Mouse (Mus musculus) myocyte (in vitro differentiated cells): ENCODE data around the gene Omt2a. TPM values are rescaled to one million over a fixed set of nuclear protein-coding genes. Genes with fewer than 3 reads are reported as not detected.
"Not testable (repeated sequence)": the region's sequence is repeated elsewhere in the genome, so short reads cannot be mapped to it uniquely, and the experiment has no call there.

ENCODE experiments used
- H3K27me3 ChIP-seq: one replicate; pipeline ENCODE4 v1.6.1; 2011; ENCODE audit not compliant: control insufficient read depth, insufficient read depth, insufficient read length
- H3K36me3 ChIP-seq: one replicate; pipeline ENCODE4 v1.6.1; 2011; ENCODE audit not compliant: control insufficient read depth, insufficient read depth
- H3K4me2 ChIP-seq: one replicate; pipeline ENCODE4 v1.6.1; 2011; ENCODE audit warnings: low read depth, control low read depth
- H3K4me3 ChIP-seq: one replicate; pipeline ENCODE4 v1.5.1; 2011; ENCODE audit warnings: mild to moderate bottlenecking, control low read depth, moderate library complexity
- H3K79me2 ChIP-seq: one replicate; pipeline ENCODE4 v1.6.1; 2011; ENCODE audit not compliant: control insufficient read depth, insufficient read depth
- H3ac ChIP-seq: one replicate; pipeline ENCODE4 v1.6.1; 2011; ENCODE audit not compliant: control insufficient read depth, insufficient read length
- CEBPB ChIP-seq: IDR thresholded peaks from 2 replicates; pipeline ENCODE4 v1.6.1; 2011; ENCODE audit warnings: mild to moderate bottlenecking, moderate library complexity; ENCODE audit not compliant: poor library complexity, insufficient read depth, severe bottlenecking
- E2F4 ChIP-seq: IDR thresholded peaks from one replicate; pipeline ENCODE4 v1.6.1; 2011; ENCODE audit warnings: mild to moderate bottlenecking, control low read depth, moderate library complexity; ENCODE audit not compliant: insufficient read depth
- MAX ChIP-seq: IDR thresholded peaks from one replicate; pipeline ENCODE4 v1.6.1; 2011; ENCODE audit warnings: low read depth, mild to moderate bottlenecking, control low read depth
- MYOD1 ChIP-seq, 3 experiments: IDR thresholded peaks; one replicate each; pipeline ENCODE4 v1.6.1; 2011; ENCODE audit warnings: control low read depth in 2 of 3, low read depth in 2 of 3, mild to moderate bottlenecking in 2 of 3, moderate library complexity in 1 of 3; ENCODE audit not compliant: insufficient read length in 2 of 3, control insufficient read depth in 1 of 3
- MYOG ChIP-seq, 3 experiments: IDR thresholded peaks; one replicate each; pipeline ENCODE4 v1.6.1; 2011; ENCODE audit warnings: control low read depth in 2 of 3, low read depth in 2 of 3, mild to moderate bottlenecking in 2 of 3; ENCODE audit not compliant: insufficient read length in 2 of 3, control insufficient read depth in 1 of 3, insufficient read depth in 1 of 3
- POLR2A ChIP-seq: IDR thresholded peaks from one replicate; pipeline ENCODE4 v1.6.1; 2011; ENCODE audit warnings: low read depth, mild to moderate bottlenecking, control low read depth, moderate library complexity; ENCODE audit not compliant: insufficient read length
- POLR2AphosphoS2 ChIP-seq: IDR thresholded peaks from one replicate; pipeline ENCODE4 v1.6.1; 2011; ENCODE audit warnings: low read depth, control low read depth; ENCODE audit not compliant: insufficient read length
- REST ChIP-seq: IDR thresholded peaks from one replicate; pipeline ENCODE4 v1.6.1; 2011; ENCODE audit warnings: mild to moderate bottlenecking, control low read depth, moderate library complexity; ENCODE audit not compliant: insufficient read depth, insufficient read length
- SRF ChIP-seq: IDR thresholded peaks from one replicate; pipeline ENCODE4 v1.6.1; 2011; ENCODE audit warnings: low read depth; ENCODE audit not compliant: control insufficient read depth, insufficient read length
- TCF12 ChIP-seq: IDR thresholded peaks from one replicate; pipeline ENCODE4 v1.6.1; 2011; ENCODE audit warnings: mild to moderate bottlenecking, control low read depth; ENCODE audit not compliant: poor library complexity, insufficient read depth, severe bottlenecking
- TCF3 ChIP-seq: IDR thresholded peaks from one replicate; pipeline ENCODE4 v1.6.1; 2011; ENCODE audit warnings: low read depth, control low read depth; ENCODE audit not compliant: insufficient read length
- USF1 ChIP-seq: IDR thresholded peaks from one replicate; pipeline ENCODE4 v1.6.1; 2011; ENCODE audit warnings: low read depth, mild to moderate bottlenecking, control low read depth, moderate library complexity
- polyA plus RNA-seq: library from polyadenylated mRNA; unstranded; fragments of >200 nt; fragmentation: generic; extraction: Trizol; gene quantifications from one replicate; pipeline ENCODE4 v1.2.1, GENCODE M21; 2012; ENCODE audit warnings: missing spikeins

Gene Omt2a
- polyA plus RNA-seq, 1 experiment, result not detected

GRCm38 (mm10) chr9:78347004-78347403, 32.4 kb upstream of the Omt2a start:
- TF ChIP-seq MAX, result no peak
- no peak for TF ChIP-seq POLR2AphosphoS2
- no peak for TF ChIP-seq E2F4
- no peaks in the 10 kb centered on the region for H3K79me2 ChIP-seq
- H3K4me2 ChIP-seq, result no peak overlapping the region
- no peak overlapping the region for H3K4me3 ChIP-seq
- no peak overlapping the region for H3ac ChIP-seq
- H3K36me3 ChIP-seq, result no peaks in the 10 kb centered on the region
- no peaks in the 10 kb centered on the region for H3K27me3 ChIP-seq

GRCm38 (mm10) chr9:78345235-78345634, 30.6 kb upstream of the Omt2a start:
- H3K4me3 ChIP-seq, H3K4me2 ChIP-seq, H3ac ChIP-seq, H3K36me3 ChIP-seq, H3K79me2 ChIP-seq, H3K27me3 ChIP-seq: not testable (repeated sequence)

- H3K27me3 ChIP-seq, H3K36me3 ChIP-seq, H3ac ChIP-seq, H3K79me2 ChIP-seq, H3K4me2 ChIP-seq, H3K4me3 ChIP-seq: not testable (repeated sequence)
Observed at GRCm38 (mm10) chr9:78343055-78343454, 28.5 kb upstream of the Omt2a start.

GRCm38 (mm10) chr9:78342494-78342893, 27.9 kb upstream of the Omt2a start:
- H3K4me3 ChIP-seq, H3K4me2 ChIP-seq, H3K79me2 ChIP-seq, H3ac ChIP-seq, H3K27me3 ChIP-seq, H3K36me3 ChIP-seq: not testable (repeated sequence)

GRCm38 (mm10) chr9:78340324-78340723, 25.7 kb upstream of the Omt2a start:
- H3K4me2 ChIP-seq, H3ac ChIP-seq, H3K79me2 ChIP-seq, H3K36me3 ChIP-seq, H3K4me3 ChIP-seq, H3K27me3 ChIP-seq: not testable (repeated sequence)

- not testable (repeated sequence) for H3K4me3 ChIP-seq, H3ac ChIP-seq, H3K4me2 ChIP-seq, H3K27me3 ChIP-seq, H3K79me2 ChIP-seq, H3K36me3 ChIP-seq
Observed at GRCm38 (mm10) chr9:78337050-78337449, 22.5 kb upstream of the Omt2a start.

- not testable (repeated sequence) for H3ac ChIP-seq, H3K79me2 ChIP-seq
Observed at GRCm38 (mm10) chr9:78327289-78327688, 12.7 kb upstream of the Omt2a start, which contains the start of gene Omt2b. Omt2b (plus strand) TSS chr9:78327589.

GRCm38 (mm10) chr9:78319499-78319898, 4.9 kb upstream of the Omt2a start:
- Histone ChIP-seq H3K27me3 (no peaks in the 10 kb centered on the region), H3K4me2 (no peak overlapping the region), H3K79me2 (no peaks in the 10 kb centered on the region), H3K4me3 (no peak overlapping the region), H3ac (no peak overlapping the region), H3K36me3 (no peaks in the 10 kb centered on the region)
- no peak for TF ChIP-seq TCF12
- no peak for TF ChIP-seq MAX
- TF ChIP-seq POLR2A, result no peak
- TF ChIP-seq USF1, result no peak
- no peak for TF ChIP-seq CEBPB
- TF ChIP-seq SRF, result no peak
- TF ChIP-seq REST, result no peak
- no peak for TF ChIP-seq TCF3
- no peak for TF ChIP-seq E2F4
- TF ChIP-seq POLR2AphosphoS2, result no peak
- TF ChIP-seq MYOD1 (IDR thresholded peaks at IDR 0.05; ENCODE audit: control insufficient read depth in 1 of 3, insufficient read length in 2 of 3, low read depth in 2 of 3), result no peak
- TF ChIP-seq MYOG (IDR thresholded peaks at IDR 0.05; ENCODE audit: control insufficient read depth in 1 of 3, insufficient read depth in 1 of 3, insufficient read length in 2 of 3, low read depth in 2 of 3), result no peak

More at GRCm38 (mm10) chr9:78327289-78327688, 12.7 kb upstream of the Omt2a start, which contains the start of gene Omt2b:
- H3K4me2 ChIP-seq, H3K4me3 ChIP-seq, H3K27me3 ChIP-seq, H3K36me3 ChIP-seq: not testable (repeated sequence)

- not testable (repeated sequence) for H3K36me3 ChIP-seq, H3K27me3 ChIP-seq, H3K79me2 ChIP-seq, H3K4me2 ChIP-seq, H3K4me3 ChIP-seq, H3ac ChIP-seq
Observed at GRCm38 (mm10) chr9:78308122-78308521, 6.5 kb downstream of the Omt2a start.

GRCm38 (mm10) chr9:78299143-78299542, 15.5 kb downstream of the Omt2a start:
- H3K4me2 ChIP-seq, H3K27me3 ChIP-seq, H3K79me2 ChIP-seq, H3K36me3 ChIP-seq, H3ac ChIP-seq, H3K4me3 ChIP-seq: not testable (repeated sequence)
